Mouse (Mus musculus) right cerebral cortex, adult 2 months (tissue): ENCODE results near the gene Prom2.

ENCODE experiments used
- DNase-seq, 2 experiments: peaks; one replicate each; pipeline ENCODE4 v3.0.0; 2021 to 2022; ENCODE audit warnings: low spot score in 2 of 2

Prom2 gene

GRCm38 (mm10) chr2:127541185-127541584, at the start of gene Prom2:
Gene Prom2 (minus strand): TSS chr2:127541467.
- DNase-seq, result no peak

- no peak for DNase-seq
Measured at GRCm38 (mm10) chr2:127590840-127591239, 49.6 kb upstream of the Prom2 start.

GRCm38 (mm10) chr2:127590204-127590603, 48.9 kb upstream of the Prom2 start:
- no peak for DNase-seq

- no peak for DNase-seq
Measured at GRCm38 (mm10) chr2:127588897-127589296, 47.6 kb upstream of the Prom2 start.

GRCm38 (mm10) chr2:127587514-127587844, 46.2 kb upstream of the Prom2 start:
- DNase-seq, result no peak

GRCm38 (mm10) chr2:127586694-127587513, 45.6 kb upstream of the Prom2 start, which contains the start of the genes Zfp661 and Mrps5:
Gene Zfp661 (minus strand): TSS chr2:127587094.
Gene Mrps5 (plus strand): TSS chr2:127587222.
- DNase-seq, result peak; percentile 79 to 85

- peak; percentile 96 to 97 for DNase-seq
Measured at GRCm38 (mm10) chr2:127584436-127584858, 43.2 kb upstream of the Prom2 start.

GRCm38 (mm10) chr2:127573322-127573721, 32.1 kb upstream of the Prom2 start:
- no peak for DNase-seq

- peak; percentile 98 for DNase-seq
Measured at GRCm38 (mm10) chr2:127559070-127559966, 18.1 kb upstream of the Prom2 start.

- DNase-seq, result peak; percentile 60 to 62
Measured at GRCm38 (mm10) chr2:127551078-127551477, 9.8 kb upstream of the Prom2 start.

GRCm38 (mm10) chr2:127550446-127550845, 9.2 kb upstream of the Prom2 start:
- DNase-seq, result no peak

GRCm38 (mm10) chr2:127549711-127550110, 8.4 kb upstream of the Prom2 start:
- no peak for DNase-seq

- DNase-seq, result no peak
Measured at GRCm38 (mm10) chr2:127548342-127549074, 7.2 kb upstream of the Prom2 start.

- DNase-seq, result no peak
Measured at GRCm38 (mm10) chr2:127541697-127542096, 430 bp upstream of the Prom2 start.

- peak in 1 of 2 experiments; percentile 50 for DNase-seq
Measured at GRCm38 (mm10) chr2:127539494-127539893, 1.8 kb downstream of the Prom2 start.

- peak; percentile 63 to 65 for DNase-seq
Measured at GRCm38 (mm10) chr2:127537548-127537947, 3.7 kb downstream of the Prom2 start.

- DNase-seq, result peak; percentile 78 to 79
Measured at GRCm38 (mm10) chr2:127535363-127535762, 5.9 kb downstream of the Prom2 start.

GRCm38 (mm10) chr2:127532379-127532778, 8.9 kb downstream of the Prom2 start:
- DNase-seq, result no peak

- DNase-seq, result no peak
Measured at GRCm38 (mm10) chr2:127531592-127531991, 9.7 kb downstream of the Prom2 start.

GRCm38 (mm10) chr2:127530418-127530817, 10.8 kb downstream of the Prom2 start:
- DNase-seq, result no peak

GRCm38 (mm10) chr2:127525004-127525775, 16.1 kb downstream of the Prom2 start:
- DNase-seq, result no peak
